Mouse (Mus musculus) kidney, postnatal 0 days (tissue): Measurements from ENCODE around the gene Zfp422. TPM values are rescaled to one million over a fixed set of nuclear protein-coding genes. Genes with fewer than 3 reads are reported as not detected.

Source experiments
- ATAC-seq: fragments of 200-750 bp; cut with Nextera tagmentation; replicated peaks from 2 replicates; pipeline ENCODE4 v1.8.0; 2017; ENCODE audit warnings: low read depth, moderate number of reproducible peaks, moderate TSS enrichment, moderate library complexity; ENCODE audit not compliant: low FRiP score
- DNase-seq: peaks from one replicate; pipeline ENCODE4 v3.0.0-alpha.2; 2016; ENCODE audit warnings: low spot score
- H3K27ac ChIP-seq: fragments of 300-500 bp; sonication (generic); 2 replicates; pipeline ENCODE4 v1.5.1; 2014; ENCODE audit warnings: mild to moderate bottlenecking
- H3K27me3 ChIP-seq: fragments of 300-500 bp; sonication (generic); 2 replicates; pipeline ENCODE4 v1.6.1; 2014; ENCODE audit warnings: low read length, mixed read lengths; ENCODE audit not compliant: insufficient read depth
- H3K36me3 ChIP-seq: fragments of 300-500 bp; sonication (generic); 2 replicates; pipeline ENCODE4 v1.6.1; 2014; ENCODE audit warnings: low read length, mixed read lengths; ENCODE audit not compliant: insufficient read depth
- H3K4me1 ChIP-seq: fragments of 300-500 bp; sonication (generic); replicated peaks from 2 replicates; pipeline ENCODE4 v1.6.1; 2014; ENCODE audit warnings: antibody characterized with exemption, low read length, mixed read lengths; ENCODE audit not compliant: insufficient read depth
- H3K4me2 ChIP-seq: fragments of 300-500 bp; sonication (generic); 2 replicates; pipeline ENCODE4 v1.6.1; 2014; ENCODE audit warnings: mild to moderate bottlenecking, low read length, moderate library complexity, mixed read lengths
- H3K4me3 ChIP-seq: fragments of 300-500 bp; sonication (generic); replicated peaks from 2 replicates; pipeline ENCODE4 v1.5.1; 2014; ENCODE audit warnings: low read depth, low read length
- H3K9ac ChIP-seq: fragments of 300-500 bp; sonication (generic); 2 replicates; pipeline ENCODE4 v1.6.1; 2014; ENCODE audit warnings: low read depth, low read length
- H3K9me3 ChIP-seq: fragments of 300-500 bp; sonication (generic); replicated peaks from 2 replicates; pipeline ENCODE4 v1.6.1; 2016; ENCODE audit warnings: low read length, inconsistent platforms, mixed read lengths
- CTCF ChIP-seq: IDR thresholded peaks from 2 replicates; pipeline ENCODE4 v1.5.1; 2016; ENCODE audit warnings: antibody characterized with exemption, low read depth, mild to moderate bottlenecking, moderate library complexity
- WGBS: fragments of 180-500 bp; shearing (Covaris S2); extraction: QIAGEN DNeasy Blood & Tissue Kit; methylation state at CpG from one replicate; pipeline ENCODE4 v1.1.7; 2014; 5-methylcytosine and 5-hydroxymethylcytosine counted together
- polyA plus RNA-seq: library from polyadenylated mRNA; unstranded; fragments of >200 nt; fragmentation: Nextera tagmentation; extraction: Ambion mirVana; gene quantifications from 2 replicates; pipeline ENCODE4 v1.2.1, GENCODE M21; 2015

Zfp422 gene
- polyA plus RNA-seq, 1 experiment from 2014 or later = 142 TPM

DNA sequence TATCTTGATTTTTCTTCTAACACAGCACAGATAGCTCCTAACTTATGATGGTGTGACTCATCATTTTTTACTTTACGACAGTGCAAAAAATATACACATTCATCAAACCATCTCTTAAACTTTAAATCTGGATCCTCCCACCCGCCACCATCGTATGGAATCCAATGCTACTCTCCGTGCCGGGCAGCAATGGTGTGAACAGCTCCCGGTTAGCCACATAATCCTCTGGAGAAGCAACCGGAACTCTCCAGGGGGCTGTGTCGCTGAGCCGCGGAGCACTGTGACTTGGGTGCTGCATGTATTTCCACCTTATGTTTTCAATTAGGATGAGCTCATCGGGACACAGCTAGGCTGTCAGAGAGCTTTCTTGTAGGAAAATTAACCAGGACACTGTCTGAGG is 14.1 kb upstream of the Zfp422 start:
- DNase-seq = no peak
- H3K27ac ChIP-seq = no peak overlapping the region
- ATAC-seq = no peak
- TF ChIP-seq CTCF = no peak
- no peak overlapping the region for H3K9ac ChIP-seq
- no peaks in the 10 kb centered on the region for H3K9me3 ChIP-seq
- WGBS = 77% methylated on average over 11 of the region's 11 CpGs
- H3K27me3 ChIP-seq = no peaks in the 10 kb centered on the region
- H3K4me2 ChIP-seq = no peak overlapping the region
- H3K4me3 ChIP-seq = no peak overlapping the region
- no peaks in the 10 kb centered on the region for H3K36me3 ChIP-seq
- H3K4me1 ChIP-seq = 0 out of 2 replicates have a peak, but pooled peaks cover 4% of the 10 kb centered on the region

DNA sequence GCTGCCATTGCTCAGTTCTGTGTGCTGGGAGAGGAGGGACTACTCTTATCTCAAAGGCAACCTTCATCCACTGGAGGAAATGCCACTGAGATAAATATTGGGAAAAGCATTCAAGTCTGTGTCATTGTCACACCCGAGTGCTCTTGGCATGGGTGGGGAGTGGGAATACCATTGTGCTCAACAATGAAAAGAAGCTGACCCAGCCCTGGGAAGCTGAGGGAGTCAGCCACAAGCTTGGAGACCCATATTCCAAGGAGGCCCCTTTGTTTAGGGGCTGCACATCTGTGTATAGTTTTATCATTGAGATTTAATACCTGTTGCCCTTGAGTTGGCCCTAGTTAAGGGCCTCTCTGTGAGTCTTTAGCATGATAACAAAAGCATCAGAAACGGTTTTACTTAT is 10.9 kb upstream of the Zfp422 start:
- Histone ChIP-seq H3K9me3 (no peaks in the 10 kb centered on the region), H3K4me1 (no peaks in the 10 kb centered on the region), H3K4me2 (no peak overlapping the region), H3K9ac (no peak overlapping the region), H3K36me3 (no peaks in the 10 kb centered on the region), H3K27me3 (no peaks in the 10 kb centered on the region), H3K4me3 (no peak overlapping the region), H3K27ac (no peak overlapping the region)
- WGBS = 73% methylated on average over 2 of the region's 2 CpGs
- TF ChIP-seq CTCF = no peak
- ATAC-seq (no peak), DNase-seq (no peak)

DNA sequence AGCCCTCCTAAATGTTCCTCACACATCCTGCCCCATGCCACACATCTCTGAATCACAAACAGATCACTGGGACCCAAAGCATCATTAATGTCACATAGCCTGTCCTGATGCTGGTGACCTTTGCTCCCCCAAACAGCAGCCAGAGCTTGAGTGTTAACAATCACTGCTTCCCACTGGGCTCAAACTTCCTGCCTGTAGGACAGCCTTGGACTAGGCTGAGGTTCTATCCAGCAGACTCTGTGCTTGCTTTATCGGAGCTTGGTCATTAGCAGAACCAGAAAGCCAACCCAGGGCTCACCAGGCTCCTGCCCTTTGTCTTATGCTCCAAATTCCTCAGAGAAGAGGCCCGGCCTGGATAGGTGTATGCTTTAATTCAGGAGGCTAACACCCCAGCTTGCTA is 10.1 kb upstream of the Zfp422 start:
- H3K27ac ChIP-seq = no peak overlapping the region
- WGBS = 79% methylated on average over 2 of the region's 2 CpGs
- no peak for ATAC-seq

DNA sequence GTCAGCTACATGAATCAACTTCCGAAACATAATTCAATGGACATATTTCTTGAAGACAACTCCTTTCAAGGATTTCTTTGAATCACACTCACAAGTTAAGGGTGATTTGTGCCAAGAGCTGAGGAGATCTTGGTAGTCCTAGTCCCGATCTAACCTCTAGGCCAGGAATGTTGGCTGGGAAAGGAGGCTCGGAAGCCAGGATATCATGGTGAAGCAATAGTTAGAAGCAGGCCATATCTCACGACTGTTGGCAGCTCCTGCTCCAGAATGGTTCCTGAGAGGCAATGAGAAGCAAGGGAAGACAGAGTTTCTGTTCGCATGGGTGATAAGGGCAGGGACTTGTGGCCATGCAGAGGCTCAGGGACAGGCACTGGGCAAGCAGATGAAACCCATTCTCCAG is 8.7 kb upstream of the Zfp422 start:
- ATAC-seq (no peak), DNase-seq (no peak)
- 75% methylated on average over 5 of the region's 5 CpGs for WGBS
- Histone ChIP-seq H3K36me3 (no peaks in the 10 kb centered on the region), H3K4me2 (no peak overlapping the region), H3K9me3 (no peaks in the 10 kb centered on the region), H3K4me3 (no peak overlapping the region), H3K9ac (no peak overlapping the region), H3K4me1 (no peaks in the 10 kb centered on the region), H3K27ac (no peak overlapping the region), H3K27me3 (no peaks in the 10 kb centered on the region)
- TF ChIP-seq CTCF = no peak

More for the DNA sequence above, 10.1 kb upstream of the Zfp422 start:
- H3K4me3 ChIP-seq = no peak overlapping the region
- no peak for TF ChIP-seq CTCF
- no peaks in the 10 kb centered on the region for H3K9me3 ChIP-seq
- no peaks in the 10 kb centered on the region for H3K4me1 ChIP-seq
- no peaks in the 10 kb centered on the region for H3K36me3 ChIP-seq
- no peak overlapping the region for H3K9ac ChIP-seq
- no peaks in the 10 kb centered on the region for H3K27me3 ChIP-seq
- no peak for DNase-seq
- H3K4me2 ChIP-seq = no peak overlapping the region

DNA sequence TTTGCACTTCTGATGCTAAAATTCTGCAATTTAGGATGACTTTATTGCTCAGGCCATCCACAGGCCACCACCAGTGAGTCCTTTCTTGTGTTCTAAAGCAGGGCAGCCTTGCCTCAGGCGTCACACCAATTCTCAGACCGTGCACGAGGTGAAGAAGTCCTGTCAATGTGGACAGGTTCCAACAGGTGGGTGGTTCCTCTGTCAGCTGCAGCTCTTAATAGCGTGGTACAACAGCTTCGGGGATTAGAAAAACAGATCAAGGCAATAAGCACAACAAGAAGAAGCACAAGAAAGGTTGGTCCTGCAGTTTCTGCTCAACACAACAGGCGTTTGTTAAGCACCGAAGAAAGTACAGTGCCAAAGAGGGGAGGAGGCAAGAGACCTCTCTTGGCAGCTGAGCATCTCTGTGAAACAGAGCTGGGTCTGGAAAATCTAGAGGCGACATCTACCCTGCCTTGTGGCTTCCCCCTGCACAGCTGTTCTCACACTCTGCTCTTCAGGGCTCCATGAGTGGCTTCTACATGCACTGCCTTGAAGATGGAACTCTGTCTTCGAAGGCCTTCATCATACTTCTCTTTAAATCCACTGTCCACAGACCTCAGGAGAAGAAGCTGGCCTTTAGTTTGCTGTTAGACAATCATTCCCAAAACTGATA is 7.9 kb upstream of the Zfp422 start:
- DNase-seq = no peak
- no peak overlapping the region for H3K9ac ChIP-seq
- WGBS = 65% methylated on average over 9 of the region's 9 CpGs

DNA sequence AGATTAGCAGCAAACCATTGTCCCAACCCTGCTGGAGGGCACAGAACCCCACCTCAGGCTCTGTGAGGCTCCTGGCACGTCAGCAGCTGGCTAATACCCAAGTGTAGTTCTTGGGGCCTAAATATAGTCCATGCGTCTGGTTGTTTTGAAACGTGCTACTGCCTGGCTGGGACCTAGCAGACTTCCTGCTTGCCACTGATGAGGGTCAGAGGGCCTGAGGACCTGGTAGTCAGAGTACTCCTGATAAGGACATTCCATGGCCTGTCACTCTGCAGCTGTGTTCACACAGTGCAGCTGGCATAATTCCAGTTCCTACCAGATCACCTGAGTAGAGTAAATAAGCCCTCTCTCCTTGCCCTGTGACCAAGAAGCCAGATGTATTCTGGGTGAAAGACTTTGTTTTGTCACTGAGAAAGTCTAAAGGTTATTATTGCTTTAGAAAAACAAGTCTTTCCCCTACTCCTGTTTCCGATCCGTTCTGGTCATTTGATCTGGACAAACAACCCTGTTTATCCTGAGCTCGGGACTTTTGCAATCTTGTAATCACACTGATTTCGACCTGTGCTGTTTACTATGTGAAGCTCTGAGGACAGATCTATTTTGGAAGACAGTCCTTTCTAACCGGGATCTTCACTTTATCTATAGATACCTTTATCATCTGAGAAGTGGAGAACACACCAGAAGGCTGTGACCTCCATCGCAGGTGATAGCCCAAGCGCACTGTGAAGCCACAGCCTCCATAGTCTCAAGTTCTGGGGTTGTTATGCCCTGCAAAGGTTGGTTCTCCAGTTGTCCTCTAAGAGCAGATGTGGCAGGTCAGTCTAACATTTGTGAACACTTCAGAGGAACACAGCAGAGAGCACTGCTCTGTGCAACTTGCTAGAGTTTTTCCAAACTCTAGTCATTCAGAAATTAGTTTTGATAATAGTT is 6.7 kb upstream of the Zfp422 start:
- Histone ChIP-seq H3K36me3 (no peaks in the 10 kb centered on the region), H3K27me3 (no peaks in the 10 kb centered on the region), H3K9ac (no peak overlapping the region), H3K4me1 (no peaks in the 10 kb centered on the region), H3K27ac (peak overlapping the region; percentile 38), H3K4me3 (no peak overlapping the region), H3K4me2 (no peak overlapping the region), H3K9me3 (no peaks in the 10 kb centered on the region)
- peak; percentile 95 for ATAC-seq
- DNase-seq = peak; percentile 72
- no peak for TF ChIP-seq CTCF
- WGBS = 22% methylated on average over 10 of the region's 10 CpGs

More for the DNA sequence above, 7.9 kb upstream of the Zfp422 start:
- H3K4me1 ChIP-seq = no peaks in the 10 kb centered on the region
- H3K9me3 ChIP-seq = no peaks in the 10 kb centered on the region
- no peaks in the 10 kb centered on the region for H3K36me3 ChIP-seq
- H3K4me2 ChIP-seq = no peak overlapping the region
- H3K4me3 ChIP-seq = no peak overlapping the region
- no peak for TF ChIP-seq CTCF
- no peaks in the 10 kb centered on the region for H3K27me3 ChIP-seq
- no peak for ATAC-seq
- H3K27ac ChIP-seq = 0 out of 2 replicates have a peak overlapping the region, but pooled peaks have one; percentile 38
